Mouse (Mus musculus): ENCODE measurements around the gene Cryz.

DNA sequence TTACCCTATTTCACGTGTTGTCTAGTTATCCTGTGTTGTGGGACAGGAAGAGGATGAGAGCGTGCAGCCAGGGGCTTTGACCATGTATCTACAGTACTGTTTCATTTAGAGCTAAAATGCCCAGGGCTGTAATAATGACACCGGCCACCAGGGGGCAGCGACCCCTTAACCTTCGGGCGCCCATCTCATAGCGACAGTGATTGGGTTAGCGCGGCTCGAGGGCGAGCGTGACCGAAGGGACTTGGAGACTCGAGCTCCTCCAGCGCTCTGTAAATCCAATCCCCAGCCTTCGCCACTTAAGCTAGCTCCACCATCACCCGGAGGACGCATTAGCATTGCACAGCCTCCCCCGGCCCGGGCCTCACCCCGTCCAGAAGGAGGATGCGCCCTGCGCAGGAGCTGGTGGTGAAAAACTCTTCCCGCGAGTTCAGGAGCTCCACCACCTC, at the start of gene Cryz:
- peak; percentile 91 for TF ChIP-seq CTCF (IDR thresholded peaks at IDR 0.05; ENCODE audit: borderline replicate concordance, extremely low read depth, insufficient read depth, insufficient read length)
- peak; percentile 19; the same call in 1 of the 2 replicates for TF ChIP-seq POLR2A (IDR thresholded peaks at IDR 0.05; ENCODE audit: borderline replicate concordance, extremely low read depth, insufficient read depth, insufficient read length, poor library complexity, severe bottlenecking)

Measured in brain, embryonic 14.5 days (tissue).